8 mouse cellular contexts compared by ENCODE assay signal in the genomic region with DNA sequence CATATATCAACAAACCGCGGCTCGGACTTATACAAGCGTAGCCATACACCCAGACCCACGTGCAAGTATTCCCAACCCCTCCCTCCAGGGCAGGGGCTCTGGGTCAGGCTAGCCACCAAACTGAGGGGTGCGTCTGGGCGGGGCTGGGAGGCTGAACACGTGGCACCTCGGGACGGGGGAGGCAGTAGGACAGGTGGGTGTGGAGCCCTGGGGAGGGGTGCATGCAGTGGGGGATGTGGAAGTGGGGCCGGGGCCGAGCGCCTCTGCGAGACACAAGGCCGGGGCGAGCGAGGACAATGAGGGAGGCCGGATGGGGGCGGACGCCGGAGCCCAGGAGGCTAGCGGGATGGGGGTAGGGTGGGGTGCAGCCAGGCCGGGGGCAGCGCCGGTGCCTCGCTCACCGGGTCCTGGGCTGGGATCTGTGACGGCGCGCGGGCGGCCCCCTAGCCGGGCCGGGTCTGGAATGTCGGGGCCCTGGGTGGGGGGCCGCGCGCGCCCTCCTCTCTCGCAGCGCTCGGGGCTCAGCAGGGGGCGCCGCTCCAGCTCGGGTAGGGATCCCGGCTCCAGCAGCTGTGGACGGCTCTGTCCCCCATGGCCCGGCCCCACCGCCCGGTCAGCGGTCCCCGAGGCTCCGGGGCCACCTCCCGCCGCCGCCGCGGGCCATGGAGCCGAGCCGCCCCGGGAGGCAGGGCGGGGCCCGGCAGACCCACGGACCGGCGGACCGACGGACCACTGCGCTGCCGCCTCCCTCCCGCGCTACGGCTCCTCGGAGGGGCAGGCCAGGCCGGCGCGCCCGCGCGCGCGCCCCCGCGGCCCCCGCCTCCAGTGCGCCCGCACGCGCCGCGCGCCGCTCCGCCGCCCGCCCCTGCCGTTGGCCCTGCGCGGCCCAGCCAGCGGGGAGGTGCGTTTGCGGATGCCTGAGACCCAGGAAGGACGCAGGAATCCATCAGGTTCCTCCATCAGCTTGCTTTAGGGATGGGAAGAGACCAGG. TPM values are rescaled to one million over a fixed set of nuclear protein-coding genes. Genes with fewer than 3 reads are reported as not detected.
DNase-seq lines count a peak whose midpoint lies in the region; ATAC-seq lines count a peak whose summit lies in the region.

A gene (minus strand): TSS at position 787 of the 991 bp plus-strand sequence.

- H3K4me1 ChIP-seq in hindbrain, embryonic 13.5 days (replicated peaks), result peaks cover 80% of the 10 kb centered on the region
- peaks cover 40% of the 10 kb centered on the region for H3K4me1 ChIP-seq in midbrain, embryonic 12.5 days

- peak within 1 kb of the TSS; percentile 91 for H3K9ac ChIP-seq in hindbrain, embryonic 13.5 days
- H3K9ac ChIP-seq in midbrain, embryonic 12.5 days (replicated peaks), result peak within 1 kb of the TSS; percentile 93

- no peaks in the 10 kb centered on the region for H3K9me3 ChIP-seq in hindbrain, embryonic 13.5 days
- H3K9me3 ChIP-seq in midbrain, embryonic 12.5 days, result no peaks in the 10 kb centered on the region

- DNase-seq in lung, adult 18-20 months, result peak; percentile 33 to 38
- no peak for DNase-seq in lung, postnatal 36 days
- DNase-seq in cerebellum, adult 8-10 months, result peak; percentile 67
- DNase-seq in frontal cortex, adult 2 months (ENCODE audit: extremely low spot score in 1 of 2, low spot score in 1 of 2), result peak in 1 of 2 experiments; percentile 59
- peak; percentile 46 to 83 for DNase-seq in left cerebral cortex, postnatal 10 days (ENCODE audit: extremely low spot score in 1 of 2, low spot score in 2 of 2)
- peak; percentile 77 for DNase-seq in testis, postnatal 10 days (ENCODE audit: low spot score)

- H3K27ac ChIP-seq in hindbrain, embryonic 13.5 days, result peak within 1 kb of the TSS; percentile 87
- H3K27ac ChIP-seq in midbrain, embryonic 12.5 days (replicated peaks), result peak within 1 kb of the TSS; percentile 80

- WGBS in hindbrain, embryonic 13.5 days, result under 1% methylated on average over 63 of the region's 103 CpGs
- 2% methylated on average over 36 of the region's 103 CpGs for WGBS in midbrain, embryonic 12.5 days

- peak within 1 kb of the TSS; percentile 89 for H3K4me2 ChIP-seq in hindbrain, embryonic 13.5 days
- H3K4me2 ChIP-seq in midbrain, embryonic 12.5 days (replicated peaks), result peak within 1 kb of the TSS; percentile 82

- intact Hi-C loops in left cerebral cortex, postnatal 10 days (cut with DNase I), result loop anchor here (5.0 kb wide), 2 partner anchors 51 to 199 kb away; a partner anchor contains a TSS

- peak; percentile 43 for ATAC-seq in hindbrain, embryonic 13.5 days (ENCODE audit: low FRiP score)
- ATAC-seq in midbrain, embryonic 12.5 days (ENCODE audit: low FRiP score, low read depth), result peak; percentile 45

- H3K4me3 ChIP-seq in hindbrain, embryonic 13.5 days, result peak within 1 kb of the TSS; percentile 82
- peak within 1 kb of the TSS; percentile 89 for H3K4me3 ChIP-seq in midbrain, embryonic 12.5 days

- peaks cover 52% of the 10 kb centered on the region for H3K36me3 ChIP-seq in hindbrain, embryonic 13.5 days
- H3K36me3 ChIP-seq in midbrain, embryonic 12.5 days, result peaks cover 46% of the 10 kb centered on the region

- no peaks in the 10 kb centered on the region for H3K27me3 ChIP-seq in hindbrain, embryonic 13.5 days
- no peaks in the 10 kb centered on the region for H3K27me3 ChIP-seq in midbrain, embryonic 12.5 days

RNA-seq across cellular contexts. Expression of the gene that starts here (rescaled TPM):
- 106 and 118 TPM in 2 replicates for polyA plus RNA-seq in frontal cortex, adult 2 months (2012; rRNA removed)
- polyA plus RNA-seq in hindbrain, embryonic 13.5 days (2015; fragmentation: Nextera tagmentation; extraction: Ambion mirVana), result 45.2 and 45.4 TPM in 2 replicates
- total RNA-seq in left cerebral cortex, postnatal 10 days (2021), result 100 to 1,000 TPM; 165 to 170 TPM
- polyA plus RNA-seq in midbrain, embryonic 12.5 days (2016; fragmentation: Nextera tagmentation; extraction: Ambion mirVana), result 39.7 and 44.2 TPM in 2 replicates
